Mouse (Mus musculus): ENCODE results near the gene Mpzl1.

GRCm38 (mm10) chr1:165678861-165679617, 44.7 kb upstream of the Mpzl1 start:
- TF ChIP-seq CTCF (conservative IDR thresholded peaks at IDR 0.05; ENCODE audit: low read length) (peak; percentile 98), POU5F1 (IDR thresholded peaks at IDR 0.05; ENCODE audit: borderline replicate concordance, low read length) (no peak), NANOG (IDR thresholded peaks at IDR 0.05; ENCODE audit: borderline replicate concordance, low read length) (no peak)
